Mouse (Mus musculus) testis, adult 2 months (tissue): ENCODE measurements at regions not wholly inside any gene's neighbourhood (a gene's known extent, or its start where the extent isn't known, plus 50 kb on each side); places are given as distances from the start of the nearest gene placed in this dataset.

Experiments
- CTCF ChIP-seq: fragments of 200-500 bp; IDR thresholded peaks from 2 replicates; pipeline ENCODE4 v1.5.1; 2012; ENCODE audit warnings: low read depth, mild to moderate bottlenecking, inconsistent platforms, low read length, moderate library complexity; ENCODE audit not compliant: control insufficient read depth, insufficient read depth, insufficient replicate concordance
- POLR2A ChIP-seq: fragments of 200-500 bp; IDR thresholded peaks from 2 replicates; pipeline ENCODE4 v1.6.1; 2012; ENCODE audit warnings: low read depth, mild to moderate bottlenecking, inconsistent platforms, low read length, moderate library complexity; ENCODE audit not compliant: control insufficient read depth

- TF ChIP-seq CTCF = no peak
- no peak for TF ChIP-seq POLR2A
Observed at GRCm38 (mm10) chr16:30749841-30750240, 150.3 kb downstream of the Fam43a start.
